Mouse (Mus musculus) stomach, postnatal 0 days (tissue): ENCODE results near the gene Wsb1.

Experiments used
- CTCF ChIP-seq: IDR thresholded peaks from 2 replicates; pipeline ENCODE4 v1.5.1; 2016; ENCODE audit warnings: antibody characterized with exemption, low read depth, mild to moderate bottlenecking, moderate library complexity
- EP300 ChIP-seq: optimal IDR thresholded peaks from 2 replicates; pipeline ENCODE3; 2016; ENCODE audit warnings: antibody characterized with exemption

- TF ChIP-seq CTCF, result no peak
- no peak for TF ChIP-seq EP300
These were observed 15.4 kb downstream of the Wsb1 start for GRCm38 (mm10) chr11:79239024-79239423.
